Mouse (Mus musculus) gastrocnemius, postnatal 14 days (tissue): Measurements from ENCODE around the gene Slc5a3. TPM values are rescaled to one million over a fixed set of nuclear protein-coding genes. Genes with fewer than 3 reads are reported as not detected.
A peak's percentile ranks its signal among the peaks of the same experiment; 100 is the strongest.

Experiments used
- DNase-seq: peaks from one replicate; pipeline ENCODE4 v3.0.0; 2021; ENCODE audit warnings: mixed read lengths
- intact Hi-C: fragments of 180-260 bp; cut with DNase I; formaldehyde crosslinking; loops from one replicate; pipeline ENCODE4 v1.15.1; 2025; ENCODE audit warnings: low total_unique reads
- total RNA-seq, 2 experiments: library from RNA; stranded (reverse); gene quantifications; 2 replicates each; pipeline ENCODE4 v1.2.3; 2021

Slc5a3 gene
- total RNA-seq, 2 experiments from 2014 or later: 3.3 TPM

DNA sequence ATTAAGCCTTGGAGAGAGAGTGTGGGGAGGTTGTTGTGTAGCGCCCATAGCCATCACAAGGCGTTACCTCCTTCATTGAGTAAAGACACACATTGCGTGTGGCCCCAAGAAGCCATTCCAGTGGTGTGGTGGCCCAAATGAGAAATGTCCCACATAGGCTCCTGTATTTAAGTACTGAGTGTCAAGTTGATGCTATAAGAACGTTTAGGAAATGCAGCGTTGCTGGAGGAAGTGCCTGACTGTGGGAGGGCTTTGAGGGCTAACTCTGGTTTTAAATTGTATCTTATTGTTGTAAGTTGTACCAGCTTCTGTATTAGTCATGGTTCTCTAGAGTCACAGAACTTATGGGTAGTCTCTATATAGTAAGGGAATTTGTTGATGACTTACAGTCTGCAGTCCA is 49.2 kb downstream of the Slc5a3 start:
- no peak for DNase-seq

GRCm38 (mm10) chr16:92114706-92115241 is 56.7 kb downstream of the Slc5a3 start:
- intact Hi-C loops: no loop called here
- DNase-seq: peak; percentile 26

More for the DNA sequence above, 49.2 kb downstream of the Slc5a3 start:
- intact Hi-C loops: no loop called here

GRCm38 (mm10) chr16:92115611-92116421 is 57.7 kb downstream of the Slc5a3 start:
- peak; percentile 26 for DNase-seq
- intact Hi-C loops: no loop called here

DNA sequence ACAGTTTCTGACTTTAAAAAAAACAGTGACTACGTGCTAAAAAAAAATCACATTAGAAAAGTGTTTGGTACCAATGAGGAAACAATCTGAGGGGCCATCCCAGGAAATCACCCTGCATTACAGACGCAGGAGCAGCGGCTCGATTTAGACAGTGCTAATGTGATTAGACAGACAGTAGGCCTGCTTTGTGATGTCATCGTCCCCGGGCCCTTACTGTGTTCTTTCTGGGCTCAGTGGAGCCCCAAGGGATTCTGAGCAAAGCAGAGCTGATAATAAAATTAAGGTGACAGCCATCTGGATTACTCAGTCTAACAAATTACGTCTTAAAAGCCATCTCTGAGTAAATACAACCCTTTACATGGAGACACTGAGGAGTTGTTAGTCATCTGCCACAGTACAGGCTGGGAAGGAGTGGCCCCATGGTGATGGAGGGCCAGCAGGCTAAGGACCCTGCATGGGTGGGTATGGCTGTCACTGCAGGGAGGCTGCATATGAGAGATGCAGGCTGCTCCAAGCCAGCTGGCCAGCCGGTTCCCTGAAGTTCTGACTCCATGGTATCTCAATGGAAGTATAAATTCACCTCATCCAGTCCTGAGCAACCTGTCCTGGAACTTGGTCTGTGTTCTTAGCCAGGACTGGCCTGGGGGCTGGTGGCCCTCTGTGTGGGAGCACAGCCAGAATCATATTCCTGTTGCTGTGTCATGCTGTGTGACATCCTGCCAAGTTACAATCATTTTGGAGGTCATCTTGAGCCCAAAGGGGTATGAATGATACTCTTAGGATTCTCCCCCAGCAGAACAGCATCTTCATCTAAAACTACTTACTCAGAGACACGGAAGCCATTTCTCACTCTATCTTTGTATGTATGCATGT is 59.5 kb downstream of the Slc5a3 start:
- DNase-seq: no peak
- intact Hi-C loops: no loop called here

DNA sequence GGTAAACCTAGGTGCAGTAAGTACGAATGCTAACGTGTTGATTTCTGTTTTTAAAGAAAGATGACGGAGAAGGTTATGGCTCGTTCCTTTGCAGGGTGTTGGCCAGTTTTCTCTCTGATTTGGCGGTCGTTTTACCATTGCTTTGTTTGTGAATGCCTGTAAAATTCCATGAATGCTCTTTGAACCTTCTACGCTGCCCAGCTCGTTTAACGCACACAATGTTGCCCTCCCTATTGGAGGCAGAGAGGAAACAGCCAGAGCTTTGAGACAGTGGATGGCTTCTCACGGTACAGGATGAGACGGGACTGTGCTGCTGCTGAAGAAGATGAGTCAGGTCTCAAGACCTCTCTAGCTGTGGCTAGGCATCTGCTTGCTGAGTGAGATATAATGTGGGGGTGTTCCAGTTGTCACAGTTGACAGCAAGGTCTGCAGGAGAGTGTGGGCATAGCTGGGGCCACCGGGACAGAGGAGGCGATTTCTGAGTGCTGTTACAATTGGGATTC is 60.9 kb downstream of the Slc5a3 start:
- DNase-seq: no peak
- intact Hi-C loops: no loop called here

DNA sequence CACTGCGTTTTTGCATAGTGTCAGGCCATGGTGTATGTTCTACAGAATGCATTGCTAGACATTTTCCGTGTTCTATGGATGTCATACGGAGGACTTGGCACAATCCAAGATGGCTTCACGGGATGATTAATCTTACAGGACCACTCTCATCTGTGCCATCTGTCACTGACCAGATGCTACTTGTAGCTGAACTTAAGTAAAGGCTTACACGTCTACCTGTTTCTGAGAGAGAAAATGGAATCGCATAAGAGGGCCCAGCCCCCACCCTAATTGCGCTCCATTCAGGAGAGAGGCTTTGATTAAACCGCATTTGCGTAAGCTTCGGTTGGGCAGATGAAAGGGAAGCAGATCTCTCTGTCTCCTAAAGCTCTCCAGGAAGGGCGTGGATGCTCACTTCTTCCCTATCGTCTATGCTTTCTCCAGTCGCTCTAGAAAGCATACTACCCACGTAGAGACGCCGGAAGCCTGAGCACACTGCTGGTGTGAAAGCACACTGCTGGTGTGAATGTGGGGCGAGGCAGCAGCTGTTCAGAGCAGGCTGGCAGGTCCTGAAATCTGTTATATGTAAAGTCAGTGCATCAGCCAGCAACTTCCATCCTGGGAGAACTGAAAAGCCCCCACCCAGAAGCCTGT is 62.9 kb downstream of the Slc5a3 start:
- DNase-seq: no peak
- intact Hi-C loops: no loop called here

DNA sequence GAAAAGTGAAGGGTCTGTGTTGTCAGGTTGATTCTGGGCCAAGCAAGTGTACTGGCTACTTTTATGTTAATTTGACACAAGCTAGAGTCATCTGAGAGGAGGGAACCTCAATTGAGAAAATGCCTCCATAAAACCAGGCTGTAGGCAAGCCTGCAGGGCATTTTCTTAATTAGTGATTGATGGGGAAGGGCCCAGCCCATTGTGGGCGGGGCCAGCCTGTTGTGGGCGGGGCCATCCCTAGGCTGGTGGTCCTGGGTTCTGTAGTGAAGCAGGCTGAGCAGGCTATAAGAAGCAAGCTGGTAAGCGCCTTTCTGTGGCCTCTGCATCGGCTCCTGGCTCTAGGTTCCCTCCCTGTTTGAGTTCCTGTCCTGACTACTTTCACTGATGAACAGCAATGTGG is 69.1 kb downstream of the Slc5a3 start:
- DNase-seq: no peak

DNA sequence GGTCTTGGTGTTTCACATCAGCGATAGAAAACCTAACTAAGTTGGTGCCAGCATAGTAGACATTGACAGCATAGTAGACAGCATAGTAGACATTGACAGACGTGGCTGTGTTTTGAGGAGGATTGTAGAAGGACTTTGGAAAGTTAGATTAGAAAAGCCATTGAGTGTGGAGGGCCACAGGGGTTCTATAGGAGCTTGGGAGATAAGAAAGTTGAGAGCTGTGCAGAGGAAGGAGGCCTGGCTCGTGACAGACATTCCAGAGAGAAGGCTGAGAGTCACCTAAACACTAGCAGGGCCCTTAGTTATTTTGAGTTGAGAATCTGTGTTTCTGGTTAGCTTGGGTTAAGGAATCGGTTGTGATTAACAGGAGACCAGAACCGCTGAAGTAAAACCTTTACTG is 69.5 kb downstream of the Slc5a3 start:
- intact Hi-C loops: no loop called here

More for the DNA sequence above, 69.1 kb downstream of the Slc5a3 start:
- intact Hi-C loops: no loop called here

DNA sequence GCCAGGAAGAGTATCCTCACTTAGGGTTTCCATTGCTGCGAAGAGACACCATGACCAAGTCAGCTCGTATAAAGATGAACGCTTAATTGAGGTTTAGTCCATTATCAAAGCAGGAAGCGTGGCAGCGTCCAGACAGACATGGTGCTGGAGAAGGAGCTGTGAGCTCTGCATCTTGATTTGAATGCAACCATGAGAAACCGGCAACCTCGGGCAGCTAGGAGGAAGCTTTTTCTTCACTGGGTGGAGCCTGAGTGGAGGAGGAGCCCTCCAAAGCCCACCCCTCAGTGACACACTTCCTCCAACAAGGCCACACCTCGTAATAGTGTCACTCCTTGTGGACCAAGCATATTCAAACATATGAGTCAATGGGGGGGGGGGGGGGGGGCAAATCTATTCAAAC is 71.7 kb downstream of the Slc5a3 start:
- no peak for DNase-seq
- intact Hi-C loops: no loop called here

More for the DNA sequence above, 69.5 kb downstream of the Slc5a3 start:
- no peak for DNase-seq

- intact Hi-C loops: no loop called here
- no peak for DNase-seq
Observed at GRCm38 (mm10) chr16:92132511-92132910, 74.4 kb downstream of the Slc5a3 start.

GRCm38 (mm10) chr16:92134148-92134764 is 76.1 kb downstream of the Slc5a3 start:
- intact Hi-C loops: no loop called here
- no peak for DNase-seq

- intact Hi-C loops: no loop called here
- no peak for DNase-seq
Observed at GRCm38 (mm10) chr16:92136275-92136674, 78.2 kb downstream of the Slc5a3 start.

Other genes starting within 250 kb of the Slc5a3 start
- 10 to 100 TPM; 16.9 to 18.7 TPM for gene Mrps6, start 52 bp upstream of the Slc5a3 start, total RNA-seq
- gene Gm49711, start within 50 bp of the Slc5a3 start, total RNA-seq: not detected
- not detected for gene Kcne2, start 234.1 kb downstream of the Slc5a3 start, total RNA-seq
- 10 to 100 TPM; 52.0 to 65.5 TPM for gene Smim11, start 243.0 kb downstream of the Slc5a3 start, total RNA-seq